Mouse (Mus musculus) ES-Bruce4 (cell line): Measurements from ENCODE around the gene Kif26b.

ENCODE experiments used
- CTCF ChIP-seq: IDR thresholded peaks from one replicate; pipeline ENCODE4 v1.8.1; 2011; ENCODE audit warnings: low read depth, low read length
- EP300 ChIP-seq: IDR thresholded peaks from 2 replicates; pipeline ENCODE4 v1.6.1; 2011; ENCODE audit warnings: low read depth, low read length; ENCODE audit not compliant: insufficient read depth
- POLR2A ChIP-seq: IDR thresholded peaks from one replicate; pipeline ENCODE4 v1.8.1; 2011; ENCODE audit warnings: low read length; ENCODE audit not compliant: insufficient read depth

DNA sequence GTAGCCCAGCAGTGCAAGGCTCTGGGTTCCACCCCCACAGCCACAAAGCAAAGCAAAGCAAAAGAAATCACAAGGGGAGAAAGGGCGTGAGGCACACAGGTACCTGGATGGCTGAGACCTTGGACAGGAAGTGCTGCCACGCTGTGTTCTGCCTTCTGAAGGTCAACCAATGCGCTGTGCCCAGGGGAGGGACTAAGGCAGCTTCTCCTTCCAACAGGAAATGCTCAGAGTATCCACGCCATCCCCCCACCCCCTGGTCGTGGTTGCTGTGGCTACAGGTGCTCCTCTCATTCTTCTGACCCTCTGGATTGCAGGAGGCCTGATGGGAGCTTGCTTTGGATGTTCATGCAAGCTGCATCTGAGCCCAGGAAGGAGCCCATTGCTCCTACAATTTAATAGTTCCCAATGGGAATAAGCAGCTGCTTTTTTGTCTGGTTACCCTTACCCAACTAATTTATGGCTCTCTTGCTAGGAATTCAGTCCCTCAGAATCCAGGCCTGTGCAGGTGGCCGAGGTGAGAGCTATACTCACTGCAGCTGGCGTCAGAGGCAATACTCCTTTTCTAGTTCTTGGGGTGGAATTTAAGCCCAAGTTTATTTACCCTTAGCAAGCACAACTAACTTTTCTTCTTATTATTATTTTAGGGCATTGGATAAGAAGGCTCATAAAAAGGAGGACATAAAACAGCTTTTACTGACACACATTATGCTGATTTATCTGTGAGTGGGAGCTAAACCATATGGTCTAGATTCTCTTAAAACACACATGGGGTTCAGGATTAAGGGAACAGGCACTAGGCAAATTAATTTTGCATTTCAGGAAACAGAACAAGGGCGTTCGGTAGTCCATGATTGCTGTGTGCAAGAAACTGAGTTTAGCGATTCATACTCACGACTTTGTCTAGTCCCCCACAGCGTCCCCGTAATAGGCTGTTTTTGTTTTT, 61.6 kb downstream of the Kif26b start:
- no peak for TF ChIP-seq CTCF
- TF ChIP-seq POLR2A: no peak
- no peak for TF ChIP-seq EP300
